Mouse (Mus musculus) adrenal gland, adult (tissue): ENCODE results near the gene Ltbp1.

Experiments
- DNase-seq, 2 experiments: peaks; one replicate each; pipeline ENCODE4 v3.0.0; 2022 to 2023; ENCODE audit warnings: low spot score in 1 of 2; ENCODE audit not compliant: inconsistent age in 2 of 2

Ltbp1 gene

GRCm38 (mm10) chr17:75056631-75057030 lies 51.3 kb downstream of the Ltbp1 start:
- DNase-seq, result no peak

GRCm38 (mm10) chr17:75066340-75066739 lies 61.0 kb downstream of the Ltbp1 start:
- no peak for DNase-seq

GRCm38 (mm10) chr17:75067314-75067713 lies 61.9 kb downstream of the Ltbp1 start:
- DNase-seq, result no peak

- DNase-seq, result peak in 1 of 2 experiments; percentile 56
Measured at GRCm38 (mm10) chr17:75069232-75069631, 63.9 kb downstream of the Ltbp1 start.

GRCm38 (mm10) chr17:75071174-75071573 lies 65.8 kb downstream of the Ltbp1 start:
- DNase-seq, result no peak

- no peak for DNase-seq
Measured at GRCm38 (mm10) chr17:75071749-75072148, 66.4 kb downstream of the Ltbp1 start.

GRCm38 (mm10) chr17:75073887-75074286 lies 68.5 kb downstream of the Ltbp1 start:
- DNase-seq, result peak; percentile 33 to 53

- DNase-seq, result peak in 1 of 2 experiments; percentile 61
Measured at GRCm38 (mm10) chr17:75074978-75075699, 69.8 kb downstream of the Ltbp1 start.

GRCm38 (mm10) chr17:75081401-75081800 lies 76.0 kb downstream of the Ltbp1 start:
- DNase-seq, result no peak

GRCm38 (mm10) chr17:75082449-75082848 lies 77.1 kb downstream of the Ltbp1 start:
- DNase-seq, result no peak

- peak; percentile 11 to 76 for DNase-seq
Measured at GRCm38 (mm10) chr17:75087296-75087941, 82.1 kb downstream of the Ltbp1 start.

GRCm38 (mm10) chr17:75088232-75088631 lies 82.9 kb downstream of the Ltbp1 start:
- no peak for DNase-seq

GRCm38 (mm10) chr17:75088727-75089126 lies 83.4 kb downstream of the Ltbp1 start:
- peak in 1 of 2 experiments; percentile 67 for DNase-seq

GRCm38 (mm10) chr17:75090556-75090955 lies 85.2 kb downstream of the Ltbp1 start:
- DNase-seq, result no peak

- no peak for DNase-seq
Measured at GRCm38 (mm10) chr17:75093563-75093962, 88.2 kb downstream of the Ltbp1 start.

GRCm38 (mm10) chr17:75094591-75094990 lies 89.2 kb downstream of the Ltbp1 start:
- DNase-seq, result no peak

- DNase-seq, result no peak
Measured at GRCm38 (mm10) chr17:75096727-75097126, 91.4 kb downstream of the Ltbp1 start.

GRCm38 (mm10) chr17:75097367-75097766 lies 92.0 kb downstream of the Ltbp1 start:
- no peak for DNase-seq

GRCm38 (mm10) chr17:75101215-75101614 lies 95.8 kb downstream of the Ltbp1 start:
- DNase-seq, result no peak

GRCm38 (mm10) chr17:75101994-75102393 lies 96.6 kb downstream of the Ltbp1 start:
- DNase-seq, result no peak

- no peak for DNase-seq
Measured at GRCm38 (mm10) chr17:75107412-75107811, 102.0 kb downstream of the Ltbp1 start.

- no peak for DNase-seq
Measured at GRCm38 (mm10) chr17:75107879-75108278, 102.5 kb downstream of the Ltbp1 start.
